Mouse (Mus musculus) limb, embryonic 14.5 days (tissue): ENCODE data around the gene Hoxb5. TPM values are rescaled to one million over a fixed set of nuclear protein-coding genes. Genes with fewer than 3 reads are reported as not detected.

Source experiments
- ATAC-seq: fragments of 200-750 bp; cut with Nextera tagmentation; 2 replicates; pipeline ENCODE4 v1.8.0; 2017; ENCODE audit warnings: low read depth, moderate number of reproducible peaks, moderate TSS enrichment; ENCODE audit not compliant: low FRiP score
- DNase-seq: peaks from one replicate; pipeline ENCODE4 v3.0.0-alpha.2; 2015; ENCODE audit warnings: low spot score
- H3K27ac ChIP-seq: fragments of 300-500 bp; sonication (generic); replicated peaks from 2 replicates; pipeline ENCODE4 v1.5.1; 2014; ENCODE audit warnings: low read depth, mild to moderate bottlenecking, low read length, moderate library complexity, mixed read lengths
- H3K27me3 ChIP-seq: fragments of 300-500 bp; sonication (generic); 2 replicates; pipeline ENCODE4 v1.6.1; 2014; ENCODE audit warnings: low read length, mixed read lengths; ENCODE audit not compliant: control insufficient read depth, insufficient read depth
- H3K36me3 ChIP-seq: fragments of 300-500 bp; sonication (generic); 2 replicates; pipeline ENCODE4 v1.6.1; 2014; ENCODE audit warnings: mild to moderate bottlenecking, low read length, moderate library complexity, mixed read lengths; ENCODE audit not compliant: control insufficient read depth, insufficient read depth
- H3K4me1 ChIP-seq: fragments of 300-500 bp; sonication (generic); 2 replicates; pipeline ENCODE4 v1.6.1; 2014; ENCODE audit warnings: antibody characterized with exemption, low read length, mixed read lengths; ENCODE audit not compliant: control insufficient read depth, insufficient read depth
- H3K4me2 ChIP-seq: fragments of 300-500 bp; sonication (generic); replicated peaks from 2 replicates; pipeline ENCODE4 v1.6.1; 2014; ENCODE audit warnings: low read depth, mild to moderate bottlenecking, low read length, moderate library complexity; ENCODE audit not compliant: severe bottlenecking
- H3K4me3 ChIP-seq: fragments of 300-500 bp; sonication (generic); replicated peaks from 2 replicates; pipeline ENCODE4 v1.5.1; 2014; ENCODE audit warnings: low read length
- H3K9ac ChIP-seq: fragments of 300-500 bp; sonication (generic); 2 replicates; pipeline ENCODE4 v1.6.1; 2014; ENCODE audit warnings: mild to moderate bottlenecking, low read depth, low read length, moderate library complexity; ENCODE audit not compliant: severe bottlenecking
- H3K9me3 ChIP-seq: fragments of 300-500 bp; sonication (generic); 2 replicates; pipeline ENCODE4 v1.6.1; 2016; ENCODE audit warnings: low read length; ENCODE audit not compliant: control insufficient read depth
- POLR2A ChIP-seq: fragments of 200-500 bp; IDR thresholded peaks from 2 replicates; pipeline ENCODE4 v1.8.0; 2012; ENCODE audit warnings: inconsistent platforms, mild to moderate bottlenecking, moderate library complexity, borderline replicate concordance; ENCODE audit not compliant: insufficient read depth, insufficient read length; ENCODE audit errors: extremely low read depth
- WGBS: fragments of 180-500 bp; shearing (Covaris S2); extraction: QIAGEN DNeasy Blood & Tissue Kit; methylation state at CpG from one replicate; pipeline ENCODE4 v1.1.7; 2014; 5-methylcytosine and 5-hydroxymethylcytosine counted together
- polyA plus RNA-seq, 2 experiments: library from polyadenylated mRNA; depleted of rRNA in 1 of 2; stranded (reverse) in 1 of 2; unstranded in 1 of 2; fragments of >200 nt; fragmentation: Nextera tagmentation in 1 of 2; extraction: Ambion mirVana in 1 of 2; gene quantifications; 2 replicates each; pipeline versions ENCODE4 v1.2.1 to v1.2.3; 2012 to 2014

Hoxb5 gene
- polyA plus RNA-seq, 2 experiments, result 0.85 to 1.8 TPM

GRCm38 (mm10) chr11:96332105-96332504 lies 29.0 kb downstream of the Hoxb5 start:
- TF ChIP-seq POLR2A, result no peak
- 4% methylated on average over 8 of the region's 8 CpGs for WGBS
- no peak for DNase-seq
- Histone ChIP-seq H3K27me3 (peaks cover 98% of the 10 kb centered on the region), H3K4me1 (no peaks in the 10 kb centered on the region), H3K4me2 (no peak overlapping the region), H3K27ac (no peak overlapping the region), H3K9me3 (no peaks in the 10 kb centered on the region), H3K9ac (no peak overlapping the region), H3K4me3 (no peak overlapping the region), H3K36me3 (no peaks in the 10 kb centered on the region)
- no peak for ATAC-seq

- Histone ChIP-seq H3K4me3 (peak overlapping the region; percentile 22), H3K4me1 (no peaks in the 10 kb centered on the region), H3K9me3 (no peaks in the 10 kb centered on the region), H3K27me3 (peaks cover 98% of the 10 kb centered on the region), H3K4me2 (peak overlapping the region; percentile 37), H3K36me3 (no peaks in the 10 kb centered on the region), H3K9ac (peak overlapping the region; percentile 31; the same call in 1 of the 2 replicates), H3K27ac (no peak overlapping the region)
- ATAC-seq, result no peak
- TF ChIP-seq POLR2A, result no peak
- 3% methylated on average over 35 of the region's 35 CpGs for WGBS
- no peak for DNase-seq
These were observed 29.5 kb downstream of the Hoxb5 start for GRCm38 (mm10) chr11:96332618-96333032.

- Histone ChIP-seq H3K4me1 (no peaks in the 10 kb centered on the region), H3K4me3 (peak overlapping the region; percentile 22), H3K36me3 (no peaks in the 10 kb centered on the region), H3K27me3 (peaks cover 98% of the 10 kb centered on the region), H3K4me2 (peak overlapping the region; percentile 37), H3K27ac (no peak overlapping the region), H3K9ac (peak overlapping the region; percentile 31; the same call in 1 of the 2 replicates), H3K9me3 (no peaks in the 10 kb centered on the region)
- DNase-seq (no peak), ATAC-seq (no peak)
- WGBS, result 12% methylated on average over 17 of the region's 17 CpGs
- TF ChIP-seq POLR2A, result no peak
These were observed 30.3 kb downstream of the Hoxb5 start for GRCm38 (mm10) chr11:96333241-96334001.

GRCm38 (mm10) chr11:96334002-96334364 lies 30.8 kb downstream of the Hoxb5 start:
- Histone ChIP-seq H3K4me3 (no peak overlapping the region; the same call in 1 of the 2 replicates), H3K27ac (no peak overlapping the region), H3K4me2 (no peak overlapping the region)

GRCm38 (mm10) chr11:96334998-96335397 lies 31.9 kb downstream of the Hoxb5 start:
- Histone ChIP-seq H3K9me3 (no peaks in the 10 kb centered on the region), H3K9ac (no peak overlapping the region), H3K36me3 (no peaks in the 10 kb centered on the region), H3K4me2 (no peak overlapping the region), H3K27ac (no peak overlapping the region), H3K27me3 (peaks cover 100% of the 10 kb centered on the region), H3K4me1 (no peaks in the 10 kb centered on the region), H3K4me3 (no peak overlapping the region)
- no peak for DNase-seq
- ATAC-seq, result no peak
- no peak for TF ChIP-seq POLR2A
- WGBS, result 55% methylated on average over 3 of the region's 3 CpGs

More at GRCm38 (mm10) chr11:96334002-96334364, 30.8 kb downstream of the Hoxb5 start:
- no peak for TF ChIP-seq POLR2A
- DNase-seq (no peak), ATAC-seq (no peak)
- 13% methylated on average over 2 of the region's 2 CpGs for WGBS
- no peaks in the 10 kb centered on the region for H3K4me1 ChIP-seq
- peaks cover 99% of the 10 kb centered on the region for H3K27me3 ChIP-seq
- H3K9ac ChIP-seq, result no peak overlapping the region
- H3K9me3 ChIP-seq, result no peaks in the 10 kb centered on the region
- no peaks in the 10 kb centered on the region for H3K36me3 ChIP-seq
